Mouse (Mus musculus) liver, adult 2 months (tissue): ENCODE measurements at regions not wholly inside any gene's neighbourhood (a gene's known extent, or its start where the extent isn't known, plus 50 kb on each side); places are given as distances from the start of the nearest gene placed in this dataset.

Experiments
- CTCF ChIP-seq: fragments of 200-500 bp; IDR thresholded peaks from 2 replicates; pipeline ENCODE4 v1.5.1; 2011; ENCODE audit warnings: low read depth, low read length, control low read depth
- POLR2A ChIP-seq: fragments of 200-500 bp; IDR thresholded peaks from 2 replicates; pipeline ENCODE4 v1.6.1; 2011; ENCODE audit warnings: low read length, control low read depth; ENCODE audit not compliant: insufficient read depth; ENCODE audit errors: extremely low read depth

DNA sequence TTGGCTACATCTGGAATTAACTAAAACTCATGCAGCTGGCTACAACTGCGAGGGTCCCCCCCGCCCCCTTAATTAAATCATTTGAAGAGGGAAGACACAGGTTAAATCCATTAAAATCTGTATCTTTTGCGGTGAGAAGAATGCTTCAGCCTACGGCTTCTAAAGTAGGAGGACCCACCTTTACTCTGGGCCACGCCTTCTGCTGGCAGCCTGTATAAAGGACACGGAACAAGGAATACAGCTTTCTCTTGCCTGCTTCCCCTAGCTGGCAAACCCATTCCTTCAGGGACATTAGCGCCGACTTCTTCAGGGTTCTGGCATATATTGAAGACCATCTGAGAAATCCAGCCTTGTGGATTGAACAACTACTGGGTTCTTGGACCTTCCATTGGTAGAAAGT, 76.9 kb upstream of the Fbxo11 start:
- TF ChIP-seq POLR2A (no peak), CTCF (no peak)
